Mouse (Mus musculus) spleen, postnatal 36 days (tissue): ENCODE measurements at regions not wholly inside any gene's neighbourhood (a gene's known extent, or its start where the extent isn't known, plus 50 kb on each side); places are given as distances from the start of the nearest gene placed in this dataset.

ENCODE experiments used
- DNase-seq, 2 experiments: peaks; one replicate each; pipeline ENCODE4 v3.0.0; 2022; ENCODE audit warnings: low spot score in 2 of 2, mixed read lengths in 1 of 2

DNA sequence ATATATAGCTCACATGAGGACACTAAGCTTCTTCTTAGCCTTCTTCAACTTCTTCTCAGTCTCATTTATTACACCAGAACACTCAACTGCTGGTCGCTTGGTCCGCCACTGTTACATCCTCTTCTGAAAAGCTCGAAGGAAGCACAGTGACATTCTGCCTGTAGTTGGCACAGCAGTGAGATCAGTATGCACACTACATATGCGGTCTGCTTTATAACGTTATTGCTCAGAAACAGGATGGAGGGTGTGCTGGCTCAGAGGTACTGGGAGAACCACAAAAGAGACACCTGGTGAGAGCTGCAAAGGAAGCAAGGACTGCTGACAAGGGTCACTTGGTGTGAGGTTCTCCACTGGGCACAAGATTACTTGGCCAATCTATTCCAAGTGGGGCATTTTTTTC is 179.5 kb downstream of the Ets1 start:
- peak; percentile 5 to 11 for DNase-seq

DNA sequence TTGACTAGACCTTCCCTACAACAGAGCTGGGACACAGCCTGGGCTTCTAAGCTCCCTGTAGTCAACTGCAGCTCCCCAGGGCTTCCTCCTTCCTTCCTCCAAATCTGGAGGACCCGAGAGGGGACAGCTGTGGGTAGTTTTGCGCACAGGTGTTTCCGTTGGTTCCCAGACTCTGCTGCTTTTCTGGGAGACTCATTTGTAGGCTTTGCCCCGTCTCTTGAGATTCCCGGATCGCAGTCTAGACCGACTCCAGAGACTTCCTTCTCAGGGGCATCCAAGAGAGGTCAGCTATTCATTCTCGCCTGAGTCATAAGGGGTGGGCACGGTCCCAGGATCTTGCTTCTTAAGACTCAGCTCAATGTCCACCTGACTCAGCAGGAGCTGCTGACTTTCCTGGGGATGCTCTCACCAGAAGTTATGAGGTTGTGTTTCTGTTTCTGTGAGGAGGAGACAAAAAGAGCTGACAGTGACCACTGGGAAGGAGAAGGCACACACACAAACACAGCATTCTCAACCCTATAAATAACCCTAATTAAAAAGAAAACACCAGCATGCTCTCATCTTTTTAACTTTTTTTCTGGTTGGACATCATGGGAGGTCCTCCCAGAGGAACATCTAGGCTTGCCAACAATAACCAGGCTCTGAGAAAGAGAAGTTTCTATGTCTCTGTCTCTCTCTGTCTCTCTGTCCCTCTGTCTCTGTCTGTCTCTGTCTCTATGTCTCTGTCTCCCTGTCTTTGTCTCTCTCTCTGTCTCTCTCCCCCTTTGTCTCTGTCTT is 180.8 kb downstream of the Ets1 start:
- DNase-seq: no peak

DNA sequence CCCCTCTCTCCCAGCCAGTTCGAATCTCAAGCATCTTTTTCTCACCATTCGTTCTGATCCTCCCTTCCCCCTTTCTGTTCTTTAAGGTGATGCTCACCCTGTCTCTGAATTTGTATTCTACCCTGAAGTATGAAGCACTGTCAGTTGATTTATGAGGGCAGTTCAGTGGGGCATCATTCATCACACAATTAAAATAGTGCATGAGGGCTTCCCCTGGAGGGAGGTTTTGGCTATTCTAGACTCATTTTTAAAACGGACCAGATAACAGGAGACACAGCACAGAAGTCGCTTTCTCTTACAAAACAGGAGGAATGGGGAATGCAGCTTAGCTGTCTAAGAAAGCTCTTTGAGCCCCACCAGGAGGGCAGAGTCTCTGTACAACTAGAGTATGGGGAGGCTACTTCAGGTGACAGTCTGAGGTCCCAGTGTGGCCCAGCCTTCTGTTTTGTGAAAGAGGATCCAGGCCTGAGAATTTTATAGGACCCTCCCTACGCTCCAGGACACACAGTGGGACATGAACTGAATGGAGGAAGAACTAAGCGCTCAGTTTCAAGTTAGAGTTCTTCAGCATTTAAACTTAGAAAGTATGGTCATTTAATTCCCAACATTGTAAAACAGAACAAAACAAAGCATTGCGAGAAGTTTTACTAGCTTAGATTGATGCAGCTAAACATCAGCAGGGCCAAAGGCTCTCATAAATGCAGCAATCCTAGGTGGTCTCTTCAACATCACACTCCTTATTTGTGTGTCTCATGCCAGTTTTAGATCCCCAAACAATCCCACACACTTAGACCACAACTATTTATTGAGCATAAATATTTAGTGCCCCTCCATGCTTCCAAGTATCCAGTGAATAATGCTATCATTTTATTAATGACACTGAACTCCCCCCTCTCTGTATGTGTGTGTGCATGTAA is 181.7 kb downstream of the Ets1 start:
- DNase-seq: no peak

DNA sequence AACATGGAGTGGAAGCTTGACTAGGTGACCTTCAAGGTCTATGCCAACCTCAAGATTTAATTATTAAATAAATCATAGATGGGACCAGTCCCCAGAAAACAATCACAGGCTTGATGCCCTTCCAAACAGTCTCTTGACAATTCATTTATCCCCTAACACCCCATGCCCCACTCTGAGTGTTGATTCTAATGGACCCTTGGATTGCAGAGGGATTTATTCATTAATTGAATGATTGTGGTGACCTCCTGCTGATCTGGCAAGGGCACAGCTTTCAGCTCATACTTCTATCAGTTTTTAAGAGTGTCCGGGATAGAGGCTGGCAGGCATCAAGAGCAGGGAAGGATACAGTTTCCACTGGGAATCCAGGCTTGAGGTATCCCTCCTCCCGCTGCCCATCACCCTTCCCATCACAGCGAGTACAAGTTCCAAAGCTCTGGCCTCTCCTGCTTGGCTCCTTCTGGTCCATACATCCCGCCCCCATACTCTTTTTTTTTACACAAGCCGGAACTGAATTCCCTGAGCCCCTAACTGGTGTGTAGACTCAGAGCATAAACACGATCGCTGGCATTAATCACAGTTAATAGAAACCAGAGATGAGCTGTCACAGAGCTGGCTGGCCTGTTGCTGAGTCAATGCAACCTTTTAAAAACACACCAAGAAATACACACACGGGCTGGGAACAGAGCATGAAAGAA is 187.6 kb downstream of the Ets1 start:
- DNase-seq: no peak

DNA sequence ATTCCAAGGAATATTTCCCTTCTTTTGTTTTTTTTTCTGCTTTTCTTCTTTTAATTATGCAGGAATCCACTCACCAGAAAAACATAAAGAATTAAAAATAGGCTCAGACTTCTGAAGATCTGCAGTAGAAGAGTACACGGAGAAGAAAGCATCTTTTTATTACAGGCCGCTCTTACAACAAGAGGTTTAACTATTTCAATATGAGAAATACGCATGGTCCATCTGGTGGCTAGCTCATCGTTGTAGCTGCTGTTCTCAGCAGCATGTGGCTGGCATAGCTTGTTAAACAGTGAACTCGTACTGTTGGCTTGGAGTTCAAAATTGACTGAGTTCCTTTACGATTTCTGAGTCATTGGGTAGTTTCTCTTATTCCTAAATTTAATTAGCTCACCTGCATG is 188.1 kb downstream of the Ets1 start:
- DNase-seq: no peak

DNA sequence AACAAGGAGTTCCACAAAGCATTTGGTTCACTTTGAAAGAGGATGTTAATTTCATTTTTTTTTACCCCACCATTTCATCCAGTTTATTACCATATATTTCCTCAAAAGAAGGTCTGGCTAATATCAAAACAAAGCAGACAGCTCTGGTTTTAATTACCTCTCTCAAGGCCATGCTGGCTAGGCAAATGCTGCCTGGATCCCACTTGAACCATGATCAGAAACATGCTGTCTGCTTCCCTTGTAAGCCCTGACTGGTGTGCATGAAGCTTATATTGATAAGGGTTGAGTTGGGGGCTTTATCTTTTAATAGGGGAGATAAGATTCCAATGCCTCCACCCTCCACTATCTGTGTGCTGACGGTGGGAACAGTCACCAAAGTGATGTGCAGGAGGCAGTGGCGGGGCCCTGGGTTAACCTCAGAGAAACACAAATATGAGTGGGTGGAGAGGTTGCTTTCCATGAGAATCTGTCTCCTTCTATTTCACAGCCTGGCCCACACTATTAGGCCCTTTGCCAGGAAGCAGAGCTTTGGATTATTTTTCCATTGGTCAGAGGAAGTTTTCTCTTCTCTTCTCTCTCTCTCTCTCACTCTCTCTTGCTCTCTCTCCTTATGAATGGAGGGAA is 194.4 kb downstream of the Ets1 start:
- DNase-seq: no peak

DNA sequence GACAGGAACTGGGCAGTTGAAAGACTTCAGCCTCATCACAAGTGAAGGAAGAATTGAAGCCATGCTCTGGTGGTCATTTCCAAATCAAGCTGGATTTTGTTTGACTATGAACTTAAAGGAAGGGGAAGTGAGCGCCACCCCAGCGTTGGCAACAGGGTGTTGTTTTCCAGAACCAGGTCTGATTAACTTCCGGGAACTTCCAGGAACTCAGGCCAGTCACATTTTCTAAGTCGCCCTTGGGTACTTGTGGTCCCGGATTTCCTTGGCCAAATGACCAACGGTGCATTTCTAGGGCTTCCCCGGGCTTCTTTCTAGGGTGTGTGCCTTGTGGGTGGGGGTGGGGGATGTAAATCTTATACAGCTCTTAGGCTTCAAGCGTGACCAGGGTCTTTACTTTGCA is 197.4 kb downstream of the Ets1 start:
- DNase-seq: no peak

DNA sequence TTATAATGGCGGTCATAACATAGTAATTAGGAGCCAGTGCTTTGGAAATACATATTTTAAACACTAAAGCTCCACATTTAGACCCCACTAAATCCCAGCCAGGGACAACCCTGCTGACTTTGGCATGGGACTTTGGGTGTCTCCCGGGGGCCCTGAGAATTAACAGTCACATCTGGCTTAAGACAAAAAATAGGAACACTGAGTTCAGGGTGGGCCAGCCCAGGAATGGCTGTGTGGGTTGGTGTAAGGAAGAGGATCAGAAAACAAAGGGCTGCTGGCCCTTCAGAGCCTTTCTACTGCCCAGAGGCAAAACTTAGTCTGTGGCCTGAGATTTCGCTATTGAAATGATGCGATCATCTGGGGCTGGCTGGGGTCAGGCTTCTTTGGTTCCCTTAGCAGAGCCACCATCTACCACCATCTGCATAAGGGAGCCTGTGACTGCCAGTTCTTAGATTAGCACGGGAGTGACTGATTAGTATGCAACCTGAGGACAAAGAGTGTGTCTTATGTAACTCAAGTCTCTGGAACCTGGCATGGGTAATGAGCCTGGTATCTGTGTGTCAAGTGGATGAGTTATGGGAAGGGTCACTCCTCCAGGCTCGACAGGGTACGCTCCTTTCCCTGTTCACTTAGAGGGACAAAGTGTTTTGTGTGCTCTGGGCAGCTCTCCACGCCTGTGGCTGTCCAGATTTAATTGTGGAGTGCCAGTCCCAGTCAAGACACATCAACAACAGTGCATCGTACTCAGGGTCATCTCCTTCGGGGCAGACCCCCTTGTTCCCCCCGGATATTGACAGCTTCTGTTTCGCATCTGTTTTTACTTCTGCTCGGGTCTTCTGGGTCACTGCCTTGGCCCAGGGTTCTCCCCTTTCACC is 199.0 kb downstream of the Ets1 start:
- DNase-seq: no peak

DNA sequence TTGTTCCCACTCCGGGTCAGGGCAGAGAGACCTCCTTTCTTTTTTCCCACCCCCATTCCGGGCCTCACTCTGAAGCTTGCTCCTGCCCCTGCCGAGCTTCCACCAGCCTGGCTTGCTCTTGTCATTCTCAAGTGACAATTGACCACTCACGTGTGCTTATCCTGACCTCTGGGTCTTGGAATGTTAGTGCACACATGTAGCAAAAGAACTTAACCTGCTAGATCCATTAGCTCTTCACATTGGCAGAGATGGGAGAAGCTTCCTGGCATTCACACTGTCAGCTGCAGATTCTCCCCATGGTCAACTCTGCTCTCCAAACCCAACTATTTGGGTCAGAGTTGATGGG is 199.6 kb downstream of the Ets1 start:
- no peak for DNase-seq

DNA sequence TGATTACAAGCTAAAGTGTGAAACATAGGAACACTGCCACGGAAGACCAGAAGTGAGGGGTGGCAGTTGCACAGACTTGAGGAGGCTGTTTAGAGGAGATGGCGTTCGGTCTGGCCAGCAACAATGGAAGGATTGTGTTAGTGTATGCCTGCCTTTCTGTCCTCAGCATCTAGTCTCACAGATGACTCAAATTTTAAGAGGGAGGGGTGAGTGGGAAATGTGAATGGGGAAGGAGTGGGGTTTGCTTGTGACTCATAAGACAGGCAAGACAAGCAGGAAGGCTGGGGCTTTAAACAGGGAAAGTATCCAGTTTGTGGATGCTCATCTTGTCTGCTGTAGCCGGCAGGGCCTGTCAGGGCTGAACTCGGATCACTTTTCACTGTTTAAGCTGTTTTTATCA is 200.3 kb downstream of the Ets1 start:
- DNase-seq: no peak

DNA sequence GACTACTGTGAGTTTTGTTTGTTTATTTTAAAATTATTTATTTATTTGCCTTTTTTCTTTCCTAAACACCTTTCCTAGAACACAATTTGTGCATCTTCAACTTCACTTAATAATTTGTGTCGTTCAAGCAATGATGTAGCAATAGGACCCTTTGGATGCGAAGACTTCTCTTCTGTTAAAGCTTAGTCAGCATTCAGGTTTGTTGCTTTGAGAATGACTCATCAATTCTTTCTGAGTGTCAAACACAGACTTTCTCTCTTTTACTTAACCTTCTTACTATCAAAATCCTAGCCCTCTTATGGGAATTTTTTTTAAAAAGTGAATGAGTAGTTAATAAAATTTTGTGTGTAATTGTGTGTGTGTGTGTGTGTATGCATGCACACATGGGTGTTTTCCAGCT is 211.3 kb downstream of the Ets1 start:
- no peak for DNase-seq

DNA sequence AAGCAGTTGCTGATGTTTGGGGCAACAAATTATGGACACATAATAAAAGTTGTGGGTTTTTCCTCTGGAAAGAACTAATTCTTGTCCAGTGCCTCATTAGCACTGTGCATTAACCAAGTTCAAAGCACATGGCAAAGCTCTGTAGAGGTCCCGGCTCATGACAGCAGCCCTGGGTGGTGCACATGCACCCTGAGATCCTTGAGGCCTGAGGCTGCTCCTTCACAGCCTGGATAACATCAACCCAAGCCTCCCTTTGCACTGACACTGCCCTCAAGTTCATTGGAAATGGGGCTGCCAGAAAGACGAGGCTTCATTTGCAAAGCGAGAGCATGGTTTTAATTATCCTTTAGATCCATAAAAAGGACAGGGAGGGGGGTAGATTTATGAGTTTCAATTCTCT is 216.3 kb downstream of the Ets1 start:
- no peak for DNase-seq

DNA sequence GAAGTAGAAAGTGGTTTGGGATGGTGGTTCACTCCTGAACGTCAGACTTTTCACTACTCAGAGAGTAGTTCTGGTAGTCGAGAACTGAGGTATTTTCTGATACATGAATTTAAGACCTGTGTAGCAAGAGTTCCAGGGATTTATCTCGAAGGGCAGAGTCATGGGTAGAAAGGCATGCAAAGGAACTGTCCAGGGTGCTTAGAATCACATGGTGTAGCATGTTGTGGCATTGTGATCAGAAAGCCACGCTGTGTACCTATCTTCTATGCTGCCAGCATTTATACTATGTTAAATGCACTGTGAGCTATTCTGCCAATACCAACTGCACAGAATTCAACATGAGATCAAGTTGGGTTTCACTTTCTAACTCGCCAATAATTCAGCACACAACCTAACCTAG is 227.3 kb downstream of the Ets1 start:
- DNase-seq: no peak

DNA sequence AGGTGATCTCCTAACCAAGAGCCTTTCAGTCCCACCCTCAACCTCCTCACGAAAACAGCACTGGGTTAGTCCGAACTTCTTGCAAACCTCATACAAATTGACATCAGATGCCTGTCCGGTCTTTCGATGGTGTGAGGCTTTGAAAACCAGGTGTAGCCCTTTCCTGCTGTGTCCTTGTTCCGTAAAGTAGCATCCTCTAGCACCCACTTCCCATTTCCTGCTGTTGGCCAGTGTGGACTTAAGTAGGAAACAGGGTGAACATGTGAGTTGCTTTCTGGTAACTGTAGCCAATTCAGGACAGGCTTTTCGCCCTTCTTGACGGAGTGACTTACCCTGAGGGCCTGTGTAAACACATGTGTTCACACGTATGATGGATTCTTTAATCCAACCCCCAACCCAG is 232.9 kb downstream of the Ets1 start:
- no peak for DNase-seq

DNA sequence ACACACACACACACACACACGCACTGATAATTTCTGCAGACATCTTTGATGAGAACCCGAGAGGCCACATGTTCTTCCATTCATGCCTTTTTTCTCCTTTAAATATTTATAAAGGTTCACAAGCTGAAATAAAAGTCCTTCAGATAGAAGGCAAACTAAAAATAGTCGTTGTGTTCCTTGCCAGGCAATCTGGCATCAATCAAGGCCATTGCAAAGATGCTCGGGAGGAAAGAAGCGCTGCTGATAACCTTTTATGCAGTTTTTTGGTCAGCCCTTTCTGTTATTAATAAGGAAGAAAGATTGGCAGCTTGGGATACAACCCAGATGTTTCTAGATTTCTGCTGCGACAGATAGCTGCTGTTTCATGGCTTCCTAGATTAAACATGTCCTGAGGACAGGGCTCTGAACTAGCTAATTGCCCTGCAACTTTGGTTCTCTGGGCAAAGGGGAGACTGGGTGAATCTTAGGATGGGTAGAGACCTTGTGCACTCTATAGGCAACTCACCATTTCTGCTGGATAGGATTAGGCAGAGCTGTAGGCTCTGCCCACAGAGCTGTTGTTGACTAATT is 238.4 kb downstream of the Ets1 start:
- no peak for DNase-seq

DNA sequence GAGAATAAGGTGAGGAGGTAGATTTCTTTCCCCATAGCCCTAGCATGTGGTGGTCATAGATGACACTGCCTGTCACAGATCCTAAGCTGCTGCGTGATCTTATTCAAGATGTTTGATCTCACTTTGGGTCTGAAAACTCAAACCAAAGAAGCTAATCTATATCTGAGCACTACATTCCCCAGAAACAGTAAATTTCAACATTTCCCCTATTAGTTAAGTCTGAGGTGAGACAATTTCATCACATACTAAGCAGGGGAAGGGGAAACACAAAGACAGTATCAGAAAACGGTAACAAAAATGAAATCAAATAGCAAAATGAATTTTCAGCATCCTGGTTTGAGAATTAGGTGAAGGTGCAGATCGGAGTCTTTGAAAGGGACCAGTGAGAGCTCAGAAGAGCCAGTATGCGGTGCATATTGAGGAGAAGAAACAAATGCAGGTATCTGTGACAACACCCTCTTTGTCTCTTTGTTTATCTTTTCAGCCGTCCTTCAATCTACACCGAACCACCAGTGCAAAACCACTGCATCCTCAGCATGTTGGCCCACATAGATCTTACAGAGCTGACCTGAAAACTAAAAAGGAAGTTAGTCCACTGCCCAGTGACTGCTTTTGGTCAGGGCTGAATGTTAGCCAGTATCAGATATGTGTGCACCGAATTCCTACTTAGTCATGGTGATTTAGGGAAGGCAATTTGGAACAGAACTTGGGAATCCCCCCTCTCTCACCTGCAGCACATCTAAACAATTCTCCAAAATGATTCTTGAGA is 247.0 kb downstream of the Ets1 start:
- DNase-seq: no peak

DNA sequence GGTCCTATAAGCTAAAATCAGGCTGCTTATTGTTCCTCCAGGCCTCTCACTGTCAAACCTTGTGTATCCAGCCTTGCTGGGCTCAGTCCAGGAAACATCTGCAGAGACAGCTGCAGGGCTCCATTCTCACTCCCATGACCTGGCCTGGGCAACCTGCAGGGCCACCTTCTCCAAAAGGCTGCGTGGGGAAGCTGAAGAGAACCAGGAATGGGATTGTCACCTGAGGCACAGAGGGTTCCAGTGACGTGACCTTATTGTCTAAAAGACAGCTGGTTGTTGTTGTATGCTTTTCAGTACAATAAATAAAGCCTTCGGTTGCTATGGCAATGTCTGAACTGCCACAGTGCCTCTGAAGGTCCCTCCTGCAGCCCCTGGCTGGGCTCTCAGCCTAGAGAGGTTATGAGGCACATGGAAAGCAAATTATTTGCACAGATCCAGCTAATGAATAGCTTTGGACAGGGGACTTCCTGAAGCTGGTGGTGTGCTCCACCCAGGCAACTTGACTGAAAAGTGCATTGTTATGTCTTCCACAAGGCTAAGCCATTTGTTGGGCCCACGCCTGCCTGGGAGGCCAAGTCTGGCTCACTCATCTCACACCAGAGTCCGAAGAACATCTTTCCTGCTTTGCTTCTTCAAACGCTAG is 250.1 kb downstream of the Ets1 start:
- no peak for DNase-seq

DNA sequence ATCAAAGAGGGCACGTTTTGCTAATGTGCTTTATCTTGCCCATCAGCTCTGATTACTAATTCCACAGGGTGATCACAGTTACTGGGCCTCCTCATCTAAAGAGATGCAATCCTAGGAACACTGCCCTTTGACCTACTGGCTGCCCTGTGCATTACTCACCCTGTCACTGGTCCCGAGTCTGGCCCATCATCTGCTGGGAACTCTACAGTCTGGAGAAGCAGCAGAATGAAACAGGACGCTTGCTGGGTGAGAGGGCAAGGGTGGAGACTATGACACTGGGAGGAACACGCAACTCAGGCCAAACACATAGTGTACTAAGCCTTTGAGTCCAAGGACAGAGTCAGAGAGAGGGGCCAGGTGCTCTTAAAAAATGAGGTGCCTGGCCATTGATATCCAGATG is 263.8 kb downstream of the Ets1 start:
- DNase-seq: no peak

DNA sequence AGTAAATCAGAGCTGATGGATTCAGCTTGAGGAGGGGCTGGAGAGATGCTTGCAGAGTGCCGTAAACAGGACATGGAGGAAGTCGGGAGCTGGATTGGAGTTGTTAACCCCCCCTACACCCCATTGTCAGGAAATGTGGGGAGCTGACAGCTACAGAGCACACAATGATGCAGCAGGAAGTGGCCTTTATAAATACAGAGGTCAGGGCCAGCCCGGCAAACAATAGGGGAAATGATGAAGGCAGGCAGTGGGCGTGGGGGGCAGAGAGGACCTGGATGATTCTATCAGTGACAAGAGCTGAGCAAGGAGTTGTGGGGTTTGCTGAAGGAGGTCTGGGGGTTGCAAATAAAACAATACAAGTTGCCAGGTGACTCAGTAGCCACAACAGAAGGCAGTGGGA is 265.3 kb downstream of the Ets1 start:
- no peak for DNase-seq
